Comparison of ENCODE assay signal across 12 mouse cellular contexts in genomic region chr1:57776671-57777281, GRCm38 (mm10). TPM values are rescaled to one million over a fixed set of nuclear protein-coding genes. Genes with fewer than 3 reads are reported as not detected.
DNase-seq lines count a peak whose midpoint lies in the region; ATAC-seq and TF ChIP-seq lines count a peak whose summit lies in the region.
"Had no signal": no experiment of that assay in that cellular context is flagged by ENCODE, and none has a peak within 500 bp of the region (broad histone marks: within the 10 kb centered on the region; RNA-seq: fewer than 3 reads in every experiment).

No protein-coding gene starts in this region.

- no peaks in the 10 kb centered on the region for H3K9me3 ChIP-seq in heart, embryonic 16.5 days (replicated peaks; ENCODE audit: control insufficient read depth, low read length)
- no peaks in the 10 kb centered on the region for H3K9me3 ChIP-seq in forebrain, embryonic 15.5 days
- H3K9me3 ChIP-seq in midbrain, embryonic 11.5 days (ENCODE audit: control insufficient read depth, low read length) = no peaks in the 10 kb centered on the region

- no peaks in the 10 kb centered on the region for H3K27me3 ChIP-seq in heart, embryonic 16.5 days (ENCODE audit: control insufficient read depth, insufficient read depth, low read length)
- no peaks in the 10 kb centered on the region for H3K27me3 ChIP-seq in forebrain, embryonic 15.5 days
- H3K27me3 ChIP-seq in midbrain, embryonic 11.5 days (ENCODE audit: control insufficient read depth, insufficient read depth, low read length) = no peaks in the 10 kb centered on the region

- no peak for DNase-seq in heart, adult 18-20 months
- peak; percentile 66 for DNase-seq in brain, embryonic 14.5 days (ENCODE audit: low read depth)
- DNase-seq in midbrain, embryonic 11.5 days (ENCODE audit: low spot score, missing footprints) = peak; percentile 86
- no peak for DNase-seq in frontal cortex, adult 2 months (ENCODE audit: extremely low spot score in 1 of 2, low spot score in 1 of 2)
- DNase-seq in layer of hippocampus, postnatal 25 days (ENCODE audit: extremely low spot score in 1 of 2, low spot score in 1 of 2) = no peak
- DNase-seq: cerebellum, adult 11 months; kidney, adult 2 months; retina, postnatal 1 day had no signal

- no peak for TF ChIP-seq CTCF in brain, embryonic 14.5 days (IDR thresholded peaks at IDR 0.05; ENCODE audit: borderline replicate concordance, extremely low read depth, insufficient read depth, insufficient read length)

- H3K36me3 ChIP-seq in heart, embryonic 16.5 days (ENCODE audit: control insufficient read depth, insufficient read depth) = no peaks in the 10 kb centered on the region
- no peaks in the 10 kb centered on the region for H3K36me3 ChIP-seq in forebrain, embryonic 15.5 days
- no peaks in the 10 kb centered on the region for H3K36me3 ChIP-seq in midbrain, embryonic 11.5 days (ENCODE audit: control insufficient read depth, insufficient read depth, low read length)

- H3K9ac ChIP-seq in heart, embryonic 16.5 days (ENCODE audit: low read length) = no peak overlapping the region
- no peak overlapping the region for H3K9ac ChIP-seq in forebrain, embryonic 15.5 days (replicated peaks)
- H3K9ac ChIP-seq in midbrain, embryonic 11.5 days (ENCODE audit: low read length) = no peak overlapping the region

- no peak overlapping the region for H3K27ac ChIP-seq in heart, embryonic 16.5 days (ENCODE audit: low read length)
- H3K27ac ChIP-seq in forebrain, embryonic 15.5 days (replicated peaks) = no peak overlapping the region
- H3K27ac ChIP-seq in midbrain, embryonic 11.5 days (ENCODE audit: low read depth, low read length) = no peak overlapping the region

- no peak for TF ChIP-seq POLR2A in brain, embryonic 14.5 days (IDR thresholded peaks at IDR 0.05; ENCODE audit: borderline replicate concordance, extremely low read depth, insufficient read depth, insufficient read length, poor library complexity, severe bottlenecking)

- no peak overlapping the region for H3K4me3 ChIP-seq in heart, embryonic 16.5 days (ENCODE audit: low read length)
- peak overlapping the region; percentile 80 for H3K4me3 ChIP-seq in forebrain, embryonic 15.5 days
- no peak overlapping the region for H3K4me3 ChIP-seq in midbrain, embryonic 11.5 days (ENCODE audit: low read depth, low read length)

- peak overlapping the region; percentile 25; the same call in 1 of the 2 replicates for H3K4me2 ChIP-seq in heart, embryonic 16.5 days (ENCODE audit: low read depth, low read length)
- H3K4me2 ChIP-seq in forebrain, embryonic 15.5 days (replicated peaks) = peak overlapping the region; percentile 86
- peak overlapping the region; percentile 15; the same call in 1 of the 2 replicates for H3K4me2 ChIP-seq in midbrain, embryonic 11.5 days

- 0 out of 2 replicates have a peak, but pooled peaks cover 2% of the 10 kb centered on the region for H3K4me1 ChIP-seq in heart, embryonic 16.5 days (ENCODE audit: control insufficient read depth, insufficient read depth, low read length)
- H3K4me1 ChIP-seq in forebrain, embryonic 15.5 days = peaks cover 19% of the 10 kb centered on the region
- H3K4me1 ChIP-seq in midbrain, embryonic 11.5 days (ENCODE audit: control insufficient read depth, insufficient read depth, low read length) = peaks cover 3% of the 10 kb centered on the region; the same call in 1 of the 2 replicates

- 63% methylated on average over 5 of the region's 5 CpGs for WGBS in heart, embryonic 16.5 days
- 16% methylated on average over 5 of the region's 5 CpGs for WGBS in forebrain, embryonic 15.5 days
- WGBS in midbrain, embryonic 11.5 days = 23% methylated on average over 5 of the region's 5 CpGs

- no peak for ATAC-seq in heart, embryonic 16.5 days (replicated peaks; ENCODE audit: extremely low read depth, insufficient read depth, low FRiP score)
- no peak for ATAC-seq in forebrain, embryonic 15.5 days (replicated peaks)
- no peak for ATAC-seq in midbrain, embryonic 11.5 days (ENCODE audit: low FRiP score)
- ATAC-seq in frontal cortex, adult (ENCODE audit: low TSS enrichment) = no peak

RNA-seq across cellular contexts. Expression of gene Spats2l, which starts 2.8 kb away (rescaled TPM):
- polyA plus RNA-seq in heart, embryonic 16.5 days (2015; fragmentation: Nextera tagmentation; extraction: Ambion mirVana) = 61.5 and 63.1 TPM in 2 replicates
- total RNA-seq in heart, adult 18-20 months (2021) = 1 to 10 TPM; 7.1 to 7.3 TPM
- polyA plus RNA-seq in brain, embryonic 14.5 days (2012; rRNA removed) = 21.5 and 33.5 TPM in 2 replicates
- polyA plus RNA-seq in forebrain, embryonic 15.5 days (2015; fragmentation: Nextera tagmentation; extraction: Ambion mirVana) = 50.6 and 53.1 TPM in 2 replicates
- polyA plus RNA-seq in midbrain, embryonic 11.5 days (2014; fragmentation: Nextera tagmentation; extraction: Ambion mirVana) = 31.9 and 33.7 TPM in 2 replicates
- polyA plus RNA-seq in frontal cortex, adult 2 months (2012; rRNA removed) = 18.9 and 23.2 TPM in 2 replicates
- 10 to 100 TPM; 23.2 to 28.6 TPM for total RNA-seq in layer of hippocampus, postnatal 25 days (2021)
- total RNA-seq: megakaryocyte progenitor cell, adult 5-6 weeks had no signal

Comparison
In these comparisons a context has a peak if more than half of its experiments do, and no peak if none do; other contexts are left out.
1. H3K4me2 ChIP-seq: peak in every context shown above with its lines; median percentile 86 in forebrain, embryonic 15.5 days; 25 in heart, embryonic 16.5 days; 15 in midbrain, embryonic 11.5 days.
2. DNase-seq: peak in brain, embryonic 14.5 days (single experiment) and midbrain, embryonic 11.5 days (single experiment); none in heart, adult 18-20 months (0 of 2), frontal cortex, adult 2 months (0 of 2) and layer of hippocampus, postnatal 25 days (0 of 2).